Comparison of ENCODE assay signal across 25 mouse cellular contexts in genomic region chr10:112742123-112742522, GRCm38 (mm10).
"Had no signal": no experiment of that assay in that cellular context is flagged by ENCODE, and none has a peak within 500 bp of the region (broad histone marks: within the 10 kb centered on the region; RNA-seq: fewer than 3 reads in every experiment).

No protein-coding gene starts in this region.

- H3K9ac ChIP-seq: embryonic facial prominence, embryonic 12.5 days; embryonic facial prominence, embryonic 13.5 days; embryonic facial prominence, embryonic 15.5 days; forebrain, embryonic 12.5 days; forebrain, embryonic 13.5 days; forebrain, embryonic 15.5 days; forebrain, postnatal 0 days had no signal

- H3K4me3 ChIP-seq: embryonic facial prominence, embryonic 10.5 days; embryonic facial prominence, embryonic 12.5 days; embryonic facial prominence, embryonic 13.5 days; embryonic facial prominence, embryonic 15.5 days; erythroblast, embryonic 14.5 days; forebrain, embryonic 10.5 days; forebrain, embryonic 12.5 days; forebrain, embryonic 13.5 days; forebrain, embryonic 15.5 days; gastrocnemius, adult 2 months; heart, adult 2 months; heart, embryonic 10.5 days had no signal

- H3K27ac ChIP-seq: embryonic facial prominence, embryonic 10.5 days; embryonic facial prominence, embryonic 12.5 days; embryonic facial prominence, embryonic 13.5 days; embryonic facial prominence, embryonic 15.5 days; forebrain, embryonic 10.5 days; forebrain, embryonic 12.5 days; forebrain, embryonic 13.5 days; forebrain, embryonic 15.5 days; gastrocnemius, adult 2 months; heart, adult 2 months; heart, embryonic 10.5 days had no signal

- H3K36me3 ChIP-seq: embryonic facial prominence, embryonic 10.5 days; embryonic facial prominence, embryonic 12.5 days; embryonic facial prominence, embryonic 13.5 days; embryonic facial prominence, embryonic 15.5 days; forebrain, embryonic 10.5 days; forebrain, embryonic 12.5 days; forebrain, embryonic 15.5 days; heart, embryonic 10.5 days had no signal

- H3K27me3 ChIP-seq: embryonic facial prominence, embryonic 12.5 days; embryonic facial prominence, embryonic 13.5 days; embryonic facial prominence, embryonic 15.5 days; forebrain, embryonic 12.5 days; forebrain, embryonic 13.5 days; forebrain, embryonic 15.5 days had no signal

- H3K4me1 ChIP-seq: embryonic facial prominence, embryonic 10.5 days; embryonic facial prominence, embryonic 12.5 days; embryonic facial prominence, embryonic 13.5 days; embryonic facial prominence, embryonic 15.5 days; forebrain, embryonic 10.5 days; forebrain, embryonic 12.5 days; forebrain, embryonic 13.5 days; forebrain, embryonic 15.5 days; heart, embryonic 10.5 days had no signal

- H3K4me2 ChIP-seq: embryonic facial prominence, embryonic 12.5 days; embryonic facial prominence, embryonic 13.5 days; embryonic facial prominence, embryonic 15.5 days; forebrain, embryonic 12.5 days; forebrain, embryonic 13.5 days; forebrain, embryonic 15.5 days had no signal

- H3K9me3 ChIP-seq: embryonic facial prominence, embryonic 10.5 days; embryonic facial prominence, embryonic 12.5 days; embryonic facial prominence, embryonic 13.5 days; embryonic facial prominence, embryonic 15.5 days; forebrain, embryonic 10.5 days; forebrain, embryonic 12.5 days; forebrain, embryonic 13.5 days; forebrain, embryonic 15.5 days; heart, embryonic 10.5 days had no signal

- DNase-seq: cerebellum, adult 9-10 months; cerebellum, adult 9-11 months; cerebellum, postnatal 10 days; cerebellum, postnatal 14 days; cerebellum, postnatal 25 days; cerebellum, postnatal 36 days; embryo, embryonic 11 days; forebrain, postnatal 0 days; gastrocnemius, adult 2 months; gastrocnemius, postnatal 10 days; gastrocnemius, postnatal 14 days; gastrocnemius, postnatal 36 days; heart, adult 11 months; heart, adult 18-20 months; heart, adult 2 months had no signal
